Mouse (Mus musculus) myocyte (in vitro differentiated cells): Measurements from ENCODE around the gene Ncam1.

ENCODE experiments used
- CEBPB ChIP-seq: IDR thresholded peaks from 2 replicates; pipeline ENCODE4 v1.6.1; 2011; ENCODE audit warnings: mild to moderate bottlenecking, moderate library complexity; ENCODE audit not compliant: poor library complexity, insufficient read depth, severe bottlenecking
- E2F4 ChIP-seq: IDR thresholded peaks from one replicate; pipeline ENCODE4 v1.6.1; 2011; ENCODE audit warnings: mild to moderate bottlenecking, control low read depth, moderate library complexity; ENCODE audit not compliant: insufficient read depth
- MAX ChIP-seq: IDR thresholded peaks from one replicate; pipeline ENCODE4 v1.6.1; 2011; ENCODE audit warnings: low read depth, mild to moderate bottlenecking, control low read depth
- MYOD1 ChIP-seq, 3 experiments: IDR thresholded peaks; one replicate each; pipeline ENCODE4 v1.6.1; 2011; ENCODE audit warnings: control low read depth in 2 of 3, low read depth in 2 of 3, mild to moderate bottlenecking in 2 of 3, moderate library complexity in 1 of 3; ENCODE audit not compliant: insufficient read length in 2 of 3, control insufficient read depth in 1 of 3
- MYOG ChIP-seq, 3 experiments: IDR thresholded peaks; one replicate each; pipeline ENCODE4 v1.6.1; 2011; ENCODE audit warnings: control low read depth in 2 of 3, low read depth in 2 of 3, mild to moderate bottlenecking in 2 of 3; ENCODE audit not compliant: insufficient read length in 2 of 3, control insufficient read depth in 1 of 3, insufficient read depth in 1 of 3
- POLR2A ChIP-seq: IDR thresholded peaks from one replicate; pipeline ENCODE4 v1.6.1; 2011; ENCODE audit warnings: low read depth, mild to moderate bottlenecking, control low read depth, moderate library complexity; ENCODE audit not compliant: insufficient read length
- POLR2AphosphoS2 ChIP-seq: IDR thresholded peaks from one replicate; pipeline ENCODE4 v1.6.1; 2011; ENCODE audit warnings: low read depth, control low read depth; ENCODE audit not compliant: insufficient read length
- REST ChIP-seq: IDR thresholded peaks from one replicate; pipeline ENCODE4 v1.6.1; 2011; ENCODE audit warnings: mild to moderate bottlenecking, control low read depth, moderate library complexity; ENCODE audit not compliant: insufficient read depth, insufficient read length
- SRF ChIP-seq: IDR thresholded peaks from one replicate; pipeline ENCODE4 v1.6.1; 2011; ENCODE audit warnings: low read depth; ENCODE audit not compliant: control insufficient read depth, insufficient read length
- TCF12 ChIP-seq: IDR thresholded peaks from one replicate; pipeline ENCODE4 v1.6.1; 2011; ENCODE audit warnings: mild to moderate bottlenecking, control low read depth; ENCODE audit not compliant: poor library complexity, insufficient read depth, severe bottlenecking
- USF1 ChIP-seq: IDR thresholded peaks from one replicate; pipeline ENCODE4 v1.6.1; 2011; ENCODE audit warnings: low read depth, mild to moderate bottlenecking, control low read depth, moderate library complexity

DNA sequence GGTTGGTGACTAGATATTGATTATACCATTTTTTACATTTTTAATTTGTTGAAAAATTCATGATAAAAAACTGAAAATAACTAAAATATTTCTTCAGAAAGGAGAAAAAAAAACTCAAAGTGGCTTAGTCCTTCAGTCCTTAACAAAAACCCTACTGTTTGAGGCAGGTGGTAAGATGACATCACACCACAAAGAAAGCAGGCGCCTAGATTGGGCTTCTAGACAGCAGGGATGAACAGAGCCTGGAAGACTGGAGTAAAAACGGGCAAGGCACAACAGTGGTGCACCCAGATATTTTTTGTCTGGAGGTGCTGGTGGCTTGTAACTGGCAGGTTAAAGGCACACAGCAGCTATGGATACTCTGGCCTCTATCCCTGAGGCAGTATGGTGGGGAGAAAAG, 168.4 kb downstream of the Ncam1 start:
- TF ChIP-seq POLR2A (no peak), TCF12 (no peak), E2F4 (no peak), MAX (no peak), USF1 (no peak), REST (no peak), SRF (no peak), MYOD1 (IDR thresholded peaks at IDR 0.05; ENCODE audit: control insufficient read depth in 1 of 3, insufficient read length in 2 of 3, low read depth in 2 of 3) (no peak), MYOG (IDR thresholded peaks at IDR 0.05; ENCODE audit: control insufficient read depth in 1 of 3, insufficient read depth in 1 of 3, insufficient read length in 2 of 3, low read depth in 2 of 3) (no peak), POLR2AphosphoS2 (no peak), CEBPB (no peak)
